Mouse (Mus musculus) mature B cell (primary cell): ENCODE results near the gene Foxo6.

Experiments
- in situ Hi-C: fragments of 300-500 bp; cut with MboI; formaldehyde crosslinking; loops from 2 replicates; pipeline ENCODE4 v1.14.3; 2019

The Foxo6 gene

DNA sequence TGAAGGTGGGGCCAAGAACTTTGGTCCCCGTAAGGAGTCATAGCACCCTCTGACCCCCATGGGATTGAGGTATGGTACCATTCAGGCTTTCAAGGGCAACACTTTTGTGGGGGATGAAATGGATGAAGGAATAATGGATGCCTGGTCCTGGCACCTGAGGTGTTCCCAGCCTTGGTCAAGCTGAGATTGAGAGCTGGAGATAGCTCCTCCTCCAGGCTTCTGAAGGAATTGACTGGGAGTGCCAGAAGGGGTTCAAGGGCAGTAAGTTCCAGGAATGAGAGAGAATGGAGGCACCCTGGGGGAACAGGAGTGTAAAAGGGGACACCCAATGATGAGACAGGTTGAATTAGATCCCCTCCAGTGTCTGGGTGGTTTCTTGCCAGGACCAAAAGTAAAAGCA, 3.0 kb downstream of the Foxo6 start:
- in situ Hi-C loops, result no loop called here

DNA sequence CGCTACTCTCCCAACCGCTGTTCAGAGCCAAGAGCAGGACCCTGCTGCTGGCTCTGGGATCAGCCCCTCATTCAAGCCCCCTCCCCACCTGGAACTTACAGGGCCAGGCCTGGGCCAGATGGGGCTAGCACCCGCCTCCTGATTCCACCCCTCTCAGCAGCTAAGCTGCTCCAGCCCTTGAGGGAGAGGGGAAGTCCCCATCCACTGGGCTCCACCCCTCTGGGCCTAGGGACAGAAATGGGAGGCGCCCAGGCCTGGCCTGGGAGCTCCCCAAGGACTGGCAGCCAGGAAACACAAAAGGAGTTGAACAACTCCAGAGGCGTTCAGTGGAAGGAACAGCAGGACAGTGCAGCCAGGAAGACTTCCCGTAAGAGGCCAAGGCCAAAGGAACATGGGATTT, 4.0 kb downstream of the Foxo6 start:
- in situ Hi-C loops, result no loop called here

DNA sequence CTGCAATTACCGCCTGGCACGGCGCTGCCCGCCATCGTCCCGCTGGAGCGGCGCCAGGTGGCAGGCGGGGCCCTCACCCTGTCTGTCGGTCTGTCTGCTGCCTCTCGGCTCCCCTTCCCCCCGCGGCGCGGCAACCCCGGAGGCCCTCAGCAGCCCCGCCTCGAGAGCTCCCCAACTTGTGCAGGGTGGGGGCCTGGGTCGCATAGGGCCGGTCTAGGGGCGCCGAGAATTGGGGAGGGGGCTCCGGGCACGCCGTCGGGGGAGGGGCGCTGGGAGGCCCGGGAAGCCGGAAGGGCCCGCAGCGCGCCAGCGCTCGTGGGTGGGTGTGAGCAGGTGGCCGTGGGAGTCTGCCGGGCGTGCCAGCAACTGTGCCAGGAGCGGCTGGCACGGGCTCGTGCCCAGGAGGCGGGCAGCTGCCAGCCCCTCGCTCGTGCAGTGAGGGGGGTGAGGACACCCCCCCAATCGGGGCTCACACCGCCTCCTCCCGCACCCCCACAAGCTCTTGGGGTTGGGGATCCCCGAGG, 4.5 kb downstream of the Foxo6 start:
- in situ Hi-C loops, result no loop called here

DNA sequence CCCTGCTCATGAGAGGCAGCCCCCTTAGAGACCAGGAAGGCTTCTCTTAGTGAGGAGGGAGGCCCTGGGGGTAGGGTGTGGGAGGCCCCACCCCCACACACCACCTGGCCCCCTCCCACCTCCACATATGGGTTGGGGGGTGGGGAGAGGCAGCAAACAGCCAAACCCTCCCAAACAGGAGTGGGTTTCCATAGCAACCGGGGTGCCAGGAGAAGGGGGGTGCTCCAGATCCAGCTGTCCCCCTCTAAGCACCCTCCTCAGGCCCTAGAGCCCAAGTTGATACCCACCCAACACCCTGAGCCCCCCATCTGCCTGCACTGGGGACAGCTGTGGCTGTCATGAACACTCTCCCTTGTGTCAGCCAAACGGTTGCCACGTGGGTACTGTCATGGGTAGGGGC, 6.1 kb downstream of the Foxo6 start:
- in situ Hi-C loops, result no loop called here

DNA sequence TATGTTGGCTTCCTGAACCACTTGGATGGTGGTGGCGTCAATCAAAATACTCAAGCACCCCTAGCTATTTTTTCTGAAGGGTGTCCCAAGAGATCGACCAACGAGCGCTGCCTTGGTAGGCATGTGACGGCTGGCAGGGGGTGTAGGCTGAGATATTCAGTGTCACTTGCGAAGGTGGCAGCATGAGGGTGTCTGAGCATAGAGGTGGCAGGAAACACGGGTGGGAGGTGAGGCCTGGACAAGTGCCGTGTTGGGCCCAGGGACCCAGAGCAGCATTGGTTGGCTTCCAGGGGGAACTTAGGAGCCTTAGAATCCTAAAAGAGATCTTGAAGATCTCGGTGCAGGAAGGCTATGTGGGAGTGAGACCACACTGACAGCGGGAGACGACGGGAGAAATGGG, 6.7 kb downstream of the Foxo6 start:
- in situ Hi-C loops, result no loop called here

DNA sequence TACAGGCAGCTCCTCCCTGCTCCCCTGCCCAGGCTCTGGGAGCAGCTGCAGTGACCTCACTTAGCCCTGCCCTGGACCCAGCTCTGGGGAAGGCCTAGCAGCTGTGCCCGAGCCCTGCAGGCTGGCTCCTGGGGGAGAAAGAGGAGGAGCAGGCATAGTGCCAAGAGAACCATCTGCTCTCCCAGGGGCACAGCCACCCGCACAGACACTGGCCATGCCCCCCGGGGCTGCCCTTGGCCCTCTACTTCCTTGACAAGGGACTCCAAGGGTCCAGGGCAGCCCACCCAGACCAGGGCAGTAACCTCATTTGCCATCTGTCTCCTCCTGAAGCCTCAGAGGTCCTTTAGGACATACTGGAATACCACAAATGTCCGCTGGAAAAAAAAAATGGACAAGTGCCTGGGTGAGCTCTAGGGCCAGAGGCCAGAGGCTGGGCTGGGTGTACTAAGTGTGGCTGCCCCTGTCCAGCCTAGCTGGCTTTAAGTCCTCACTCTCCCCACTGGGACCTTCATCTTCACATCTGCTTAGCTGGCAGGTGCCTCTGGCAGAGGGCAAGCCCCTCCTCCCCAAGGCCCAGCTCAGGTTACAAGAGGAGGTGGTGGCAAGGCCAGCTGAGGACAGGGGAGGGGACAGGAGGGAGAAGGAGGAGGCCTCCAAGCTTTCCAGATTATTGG, 9.8 kb downstream of the Foxo6 start:
- in situ Hi-C loops, result no loop called here

DNA sequence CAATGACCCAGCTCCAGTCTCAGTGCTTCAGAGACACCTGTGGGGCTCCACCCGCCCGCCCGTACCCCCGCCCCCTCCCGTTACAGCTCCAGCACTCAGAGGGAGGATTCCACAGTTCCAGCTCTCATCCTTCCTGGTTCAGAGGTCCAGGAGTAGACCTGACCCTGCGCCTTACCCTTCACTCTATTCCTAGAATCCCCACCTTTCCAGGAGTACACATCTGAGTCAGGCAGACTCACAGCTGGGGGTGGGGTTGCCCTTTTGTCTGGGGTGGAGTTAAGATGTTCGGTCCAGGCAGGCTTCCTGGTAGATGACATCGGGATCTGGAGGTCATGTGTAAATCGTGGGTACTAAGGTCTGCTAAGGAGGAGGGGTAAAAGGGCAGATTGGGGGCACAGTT, 11.7 kb downstream of the Foxo6 start:
- in situ Hi-C loops, result no loop called here

DNA sequence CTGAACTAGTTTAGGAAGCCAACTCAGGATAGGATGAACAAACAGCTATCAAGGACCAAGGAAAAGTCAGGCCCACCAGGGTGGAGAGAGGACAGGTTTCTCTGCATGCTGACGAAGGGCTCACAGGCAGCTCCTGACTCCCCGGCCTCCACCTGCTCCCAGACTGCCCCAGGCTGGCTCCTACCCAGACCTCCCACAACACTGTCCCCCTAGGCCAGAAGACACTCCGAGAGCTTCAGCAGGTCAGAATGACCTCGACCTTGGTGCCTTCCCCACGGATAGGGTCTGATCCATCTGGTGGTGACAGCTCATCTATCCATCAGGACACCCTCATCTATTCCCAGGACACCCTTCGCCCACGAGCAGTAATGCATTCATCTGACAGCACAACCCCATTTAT, 13.6 kb downstream of the Foxo6 start:
- in situ Hi-C loops, result no loop called here

DNA sequence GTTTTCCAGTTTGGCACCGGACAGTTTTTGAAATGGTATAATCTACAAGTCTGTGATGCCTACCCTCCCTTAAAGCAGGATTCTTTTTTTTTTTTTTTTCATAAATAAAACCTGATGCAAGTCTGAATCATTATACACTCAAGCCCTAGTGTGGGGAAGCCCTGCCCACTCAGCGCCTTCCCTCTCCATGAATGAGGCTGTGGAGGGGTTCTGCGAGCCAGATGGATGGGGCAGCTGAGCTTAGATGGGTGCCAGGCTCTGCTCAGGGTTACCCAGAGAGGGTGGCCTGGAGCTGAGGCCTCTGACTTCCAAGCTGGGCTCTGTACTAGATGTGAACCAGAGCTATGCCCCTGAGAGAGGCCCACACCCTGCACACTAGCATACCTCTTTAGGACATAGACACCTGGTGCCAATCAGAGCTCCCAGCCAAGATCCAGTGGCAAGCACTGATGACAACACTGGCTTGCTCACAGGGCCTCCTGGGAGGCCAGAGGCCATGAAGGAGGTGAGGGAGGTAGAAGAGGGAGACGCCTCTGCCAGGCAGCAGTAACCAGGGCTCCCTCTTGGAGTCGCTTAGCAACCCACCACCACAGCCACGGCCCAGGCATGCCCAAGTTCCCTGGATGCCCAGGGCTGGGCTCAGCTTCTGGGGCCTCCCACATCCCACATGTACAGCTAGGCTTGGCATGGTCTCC, 15.1 kb downstream of the Foxo6 start:
- in situ Hi-C loops, result no loop called here

DNA sequence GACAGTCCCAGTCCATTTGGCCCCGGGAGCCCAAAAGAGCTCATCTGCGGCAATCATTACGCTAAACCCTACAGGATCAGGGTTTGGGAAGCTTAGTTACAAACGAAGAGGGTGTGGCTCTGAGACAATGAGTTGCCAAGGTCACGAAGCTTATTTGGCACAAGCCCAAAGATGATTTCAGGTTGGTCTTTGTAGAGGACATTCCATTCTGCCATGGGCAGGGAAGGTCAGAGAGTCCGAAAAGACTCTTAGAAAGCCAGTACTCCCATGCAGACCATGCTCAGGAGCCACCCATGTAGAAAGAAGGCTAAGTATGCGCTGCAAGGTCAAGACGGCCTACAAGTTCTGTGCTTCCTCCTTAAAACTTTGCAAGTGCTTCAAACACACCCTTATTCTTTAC, 15.9 kb downstream of the Foxo6 start:
- in situ Hi-C loops, result no loop called here

DNA sequence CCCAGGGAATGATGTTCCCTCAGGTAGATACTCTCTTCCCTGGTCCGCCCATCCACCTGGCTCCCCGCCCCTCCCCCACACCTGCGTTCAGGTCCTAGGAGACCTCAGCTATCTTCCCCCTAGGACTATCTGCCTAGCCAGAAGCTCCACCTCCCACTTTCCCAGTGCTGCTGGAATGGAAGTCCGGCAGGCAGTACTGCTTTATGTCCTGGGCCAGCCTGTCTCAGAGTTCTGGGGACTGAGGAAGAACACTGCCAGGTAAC, 16.3 kb downstream of the Foxo6 start:
- in situ Hi-C loops, result no loop called here

DNA sequence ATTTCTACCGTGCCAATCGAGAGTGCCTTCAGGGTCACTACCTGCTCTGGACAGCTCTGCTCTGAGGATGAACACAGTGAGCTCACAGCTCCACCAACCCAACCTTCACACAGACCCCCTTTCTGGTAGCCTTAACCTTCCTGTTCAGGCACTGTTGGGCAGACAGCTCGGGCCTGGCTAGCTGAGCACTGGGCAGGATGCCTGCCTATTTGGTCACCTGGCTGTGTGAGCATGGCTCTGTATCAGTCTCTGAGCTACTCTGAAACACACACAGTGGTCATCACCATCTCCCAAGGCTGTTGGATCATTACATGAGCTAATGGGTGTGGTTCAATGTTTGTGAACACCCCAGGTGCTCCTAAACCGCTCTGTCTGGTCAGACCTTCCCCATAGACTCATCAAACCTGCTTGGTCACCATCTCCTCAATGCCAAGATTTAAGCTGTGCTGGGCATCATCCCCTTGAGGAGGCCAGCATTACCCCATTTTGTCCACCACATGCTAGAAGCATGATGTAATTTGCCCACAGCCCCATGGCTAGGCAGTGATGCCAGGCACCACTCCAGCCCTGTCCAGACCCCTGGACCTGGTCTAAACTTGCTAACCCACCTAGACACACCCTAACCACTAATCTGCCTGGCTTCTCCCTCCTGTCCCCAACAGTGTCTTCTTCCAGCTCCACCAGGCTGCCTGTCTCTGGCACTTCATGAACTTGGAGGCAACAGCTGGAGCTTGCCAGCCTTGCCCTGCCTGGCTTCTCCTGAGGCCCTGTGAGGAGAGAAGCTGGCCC, 16.8 kb downstream of the Foxo6 start:
- in situ Hi-C loops, result no loop called here

DNA sequence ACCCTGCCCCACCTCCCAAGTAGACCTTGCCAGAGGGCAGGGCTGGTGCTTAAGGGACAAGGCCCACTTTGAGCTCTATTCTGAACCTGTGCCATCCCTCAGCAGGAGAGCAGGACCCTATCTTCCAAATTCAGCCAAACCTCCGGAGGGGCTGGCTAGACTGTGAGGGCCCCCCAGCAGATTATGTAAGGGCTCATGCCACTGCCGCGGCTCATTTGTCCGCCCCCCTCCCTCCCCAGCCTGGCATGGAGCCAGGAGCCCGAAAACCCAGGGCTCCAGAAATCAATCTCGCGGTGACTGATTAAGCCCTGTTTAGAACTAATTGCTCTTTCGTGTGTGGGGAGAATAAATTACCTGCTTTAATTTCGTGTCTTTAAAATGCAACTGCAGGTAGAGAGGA, 17.7 kb downstream of the Foxo6 start:
- in situ Hi-C loops, result no loop called here

DNA sequence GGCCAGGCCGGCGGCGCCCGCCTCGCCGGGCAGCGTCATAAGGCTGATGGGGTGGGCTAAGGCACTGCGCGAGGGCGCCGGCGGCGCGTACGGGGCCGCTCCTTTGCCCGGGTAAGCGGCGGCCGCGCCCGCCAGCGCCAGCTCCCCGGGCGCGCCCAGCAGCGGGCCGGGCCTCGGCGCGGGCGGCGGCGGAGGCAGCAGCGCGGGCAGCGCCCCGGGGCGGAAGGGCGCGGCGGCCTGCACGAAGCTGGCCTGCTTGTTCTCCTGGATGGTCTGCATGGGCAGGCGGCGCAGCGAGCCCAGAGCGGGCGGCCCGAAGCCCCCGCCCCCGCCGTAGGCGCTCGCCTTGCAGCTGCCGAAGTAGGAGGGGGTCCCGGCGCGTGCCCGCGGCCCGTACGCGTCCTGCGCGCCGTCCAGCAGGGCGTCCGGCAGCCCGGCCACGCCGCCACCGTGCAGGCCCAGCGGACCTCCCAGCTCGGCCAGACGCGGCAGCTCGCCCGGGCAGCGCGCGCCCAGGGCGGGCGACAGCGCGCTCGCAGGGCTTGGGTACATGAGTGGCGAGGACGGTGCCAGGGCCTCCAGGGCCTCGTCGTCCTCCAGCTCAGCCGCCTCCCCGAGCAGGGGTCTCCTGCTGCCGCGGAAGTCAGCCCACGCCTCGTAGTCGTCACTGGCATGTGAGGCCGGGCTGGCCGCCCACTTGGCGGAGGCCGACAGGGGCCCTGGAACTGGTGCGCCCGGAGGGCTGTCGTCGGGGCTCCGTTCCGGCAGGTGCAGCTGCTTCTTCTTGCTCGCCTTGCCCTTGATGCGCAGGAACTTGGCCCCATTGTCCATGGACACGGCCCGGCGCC, 18.7 kb downstream of the Foxo6 start:
- in situ Hi-C loops, result no loop called here

DNA sequence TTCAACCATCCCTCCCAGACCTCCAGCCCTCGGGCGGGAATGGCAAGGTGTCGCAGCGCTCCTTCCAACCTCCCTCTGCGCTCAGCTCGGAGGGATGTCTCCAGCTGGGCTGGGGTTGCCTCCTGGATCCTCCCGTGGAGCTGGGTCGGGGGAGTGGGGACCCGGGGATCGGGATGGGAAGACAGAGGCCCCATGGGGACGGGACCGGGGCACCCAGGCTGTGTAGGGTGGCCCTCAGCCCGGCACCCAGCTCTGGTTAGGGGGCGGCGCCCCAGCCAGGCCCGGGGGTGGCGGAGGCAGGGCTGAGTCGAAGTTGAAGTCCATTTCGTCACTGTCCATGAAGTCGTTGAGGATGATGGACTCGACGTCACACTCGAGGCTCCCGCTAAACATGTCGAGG, 19.5 kb downstream of the Foxo6 start:
- in situ Hi-C loops, result no loop called here

DNA sequence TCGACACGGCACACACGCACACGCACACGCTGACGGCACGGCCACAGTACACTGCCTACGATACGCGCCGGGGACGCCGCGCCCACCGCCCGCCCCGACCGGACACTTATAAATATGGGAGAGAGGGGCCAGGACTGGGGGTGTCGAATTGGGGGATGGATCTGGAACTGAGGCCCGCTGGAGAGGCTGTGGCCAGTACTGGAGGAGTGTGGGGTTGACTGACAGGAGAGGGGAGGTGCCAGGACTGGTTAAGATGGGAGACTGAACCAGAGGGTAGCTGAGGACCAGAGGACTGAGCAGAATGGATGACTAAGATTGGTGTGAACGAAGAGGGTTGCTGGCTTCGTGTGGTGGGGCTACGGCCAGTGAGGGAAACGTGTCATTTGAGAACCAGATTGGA, 20.0 kb downstream of the Foxo6 start:
- in situ Hi-C loops, result no loop called here

DNA sequence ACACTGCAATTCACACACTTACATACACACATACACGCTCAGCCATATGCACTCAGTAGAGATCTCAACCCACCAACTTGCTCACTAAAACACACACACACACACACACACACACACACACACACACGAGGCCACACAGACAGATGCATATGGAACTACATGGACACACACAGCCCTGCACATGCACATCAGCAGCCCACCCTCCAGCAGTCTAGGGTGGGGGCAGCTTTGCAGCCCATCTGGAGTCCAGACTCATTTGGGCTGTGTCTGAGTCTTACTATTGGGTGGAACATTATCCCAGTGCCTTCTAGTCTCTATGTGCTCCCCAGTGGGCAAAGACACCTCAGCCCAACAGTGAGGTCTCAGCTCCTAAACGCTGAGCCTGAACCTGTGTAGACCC, 23.0 kb downstream of the Foxo6 start:
- in situ Hi-C loops, result no loop called here

DNA sequence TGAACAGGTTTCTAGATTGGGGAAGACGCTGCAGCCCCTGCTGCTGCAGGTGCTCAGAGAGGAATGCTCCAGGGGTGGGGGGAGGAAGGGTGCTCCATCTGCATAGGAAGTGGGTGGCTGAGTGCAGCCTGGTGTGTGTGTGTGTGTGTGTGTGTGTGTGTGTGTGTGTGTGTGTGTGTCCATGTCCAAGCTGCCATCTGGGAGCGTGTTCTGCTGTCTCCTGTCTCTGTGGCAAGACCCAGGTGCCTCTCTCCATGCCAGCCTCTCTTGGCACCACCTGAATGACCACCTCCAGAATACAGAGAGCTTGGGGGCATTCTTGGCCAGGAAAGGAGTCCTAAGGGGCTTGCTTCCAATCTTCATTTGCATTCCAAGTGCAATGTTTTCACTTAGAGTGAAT, 24.4 kb downstream of the Foxo6 start:
- in situ Hi-C loops, result no loop called here

DNA sequence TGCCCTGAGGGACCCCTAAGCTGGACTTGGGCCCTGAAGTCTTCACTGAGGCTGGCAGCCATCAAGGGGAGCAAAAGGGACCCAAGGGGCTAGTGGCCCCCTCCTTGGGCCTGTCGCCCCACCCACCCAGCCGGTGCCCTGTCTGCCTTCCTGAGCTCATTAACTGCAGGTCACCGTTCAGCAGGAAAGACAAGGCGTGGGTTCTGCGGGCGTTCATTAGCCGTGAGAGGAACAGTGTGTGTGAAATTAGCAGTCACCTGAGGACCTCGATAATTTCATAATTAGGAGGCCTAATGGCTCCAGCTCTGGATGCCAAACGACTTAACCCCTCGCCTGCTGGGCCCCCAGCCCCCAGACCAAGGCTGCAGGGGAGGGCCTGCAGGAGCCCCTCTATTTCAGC, 24.9 kb downstream of the Foxo6 start:
- in situ Hi-C loops, result no loop called here

DNA sequence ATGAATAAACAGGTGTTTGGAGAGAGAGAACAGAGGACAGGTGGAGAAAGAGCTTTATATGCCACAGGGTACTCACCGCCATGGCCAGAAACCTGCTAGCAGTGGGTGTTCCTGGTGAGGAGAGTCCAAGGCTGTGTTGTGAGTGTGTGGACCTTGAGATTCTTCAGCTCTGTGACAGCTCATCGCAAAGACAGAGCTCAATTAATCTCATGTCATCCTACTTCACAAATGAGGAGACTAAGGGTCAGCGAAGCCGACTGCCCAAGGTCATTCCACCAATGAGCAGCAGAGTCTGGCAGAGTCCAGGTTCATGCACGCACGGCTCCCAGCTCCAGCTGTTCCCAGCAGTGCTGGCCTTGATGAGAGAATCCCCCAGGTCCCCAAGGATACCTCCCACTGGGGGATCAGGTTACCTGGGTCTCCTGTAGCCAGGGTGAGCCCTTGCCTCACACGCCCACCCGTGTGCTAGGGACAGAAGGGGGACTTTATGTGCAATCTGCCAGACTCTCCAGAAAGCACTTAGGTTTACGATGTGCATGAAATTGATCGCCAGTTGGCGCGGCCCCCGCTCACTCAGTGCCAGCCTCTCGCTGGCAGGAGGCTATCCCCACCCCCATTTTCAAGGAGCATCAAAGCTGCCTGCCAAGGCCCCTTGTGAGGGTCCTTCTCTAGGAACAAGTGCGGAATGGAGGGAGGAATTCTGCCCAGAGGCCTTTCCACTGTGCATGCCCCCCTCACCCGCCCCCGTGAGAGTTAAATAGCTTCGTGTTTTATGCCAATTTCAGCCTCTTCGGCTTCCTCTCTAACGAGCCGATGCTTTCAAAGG, 27.6 kb downstream of the Foxo6 start:
- in situ Hi-C loops, result no loop called here

DNA sequence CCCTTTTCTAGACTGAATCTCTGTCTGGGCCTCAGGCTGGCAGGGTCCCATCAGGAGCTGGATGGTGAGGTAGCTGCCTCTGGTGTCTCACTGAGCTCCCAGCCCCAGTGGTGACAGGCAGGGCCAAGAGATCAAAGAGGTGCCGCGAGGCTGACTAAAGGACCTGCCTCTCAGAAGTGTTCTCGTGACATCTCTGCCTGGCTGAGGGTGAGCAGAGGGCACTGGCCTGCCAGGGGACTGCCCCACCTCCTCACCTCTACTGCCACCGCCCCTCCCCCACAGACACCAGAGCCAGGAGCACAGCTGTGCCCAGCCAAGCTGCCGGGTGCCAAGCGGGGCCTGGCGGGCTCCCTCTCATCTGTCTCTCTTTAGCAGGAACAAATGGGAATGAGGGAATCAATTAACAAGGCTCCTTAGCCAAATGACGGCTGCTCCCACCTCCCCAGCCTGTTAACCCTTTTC, 38.3 kb downstream of the Foxo6 start:
- in situ Hi-C loops, result no loop called here
